Mouse (Mus musculus): ENCODE measurements around the gene Dpy30.

Dpy30 gene

GRCm38 (mm10) chr17:74265156-74265505, 58.6 kb downstream of the Dpy30 start:
- no peak for DNase-seq (ENCODE audit: low read depth, low spot score)

- no peak for DNase-seq (ENCODE audit: low read depth, low spot score)
Observed at GRCm38 (mm10) chr17:74264333-74265155, 59.2 kb downstream of the Dpy30 start.

GRCm38 (mm10) chr17:74262415-74262814, 61.3 kb downstream of the Dpy30 start:
- no peak for DNase-seq (ENCODE audit: low read depth, low spot score)
